Mouse (Mus musculus): ENCODE results near the gene Jarid2. TPM values are rescaled to one million over a fixed set of nuclear protein-coding genes. Genes with fewer than 3 reads are reported as not detected.
"Not testable (repeated sequence)": the region's sequence is repeated elsewhere in the genome, so short reads cannot be mapped to it uniquely, and the experiment has no call there.

Gene Jarid2
- polyA plus RNA-seq, 1 experiment: 150 TPM

- H3K36me3 ChIP-seq (ENCODE audit: control insufficient read depth, insufficient read depth, low read length, poor library complexity, severe bottlenecking): no peaks in the 10 kb centered on the region
- H3K27me3 ChIP-seq (ENCODE audit: control insufficient read depth, insufficient read depth, low read length, poor library complexity, severe bottlenecking): no peaks in the 10 kb centered on the region
- no peaks in the 10 kb centered on the region for H3K9me3 ChIP-seq (replicated peaks; ENCODE audit: control insufficient read depth, insufficient read depth, low read length, poor library complexity, severe bottlenecking)
- TF ChIP-seq CTCF (IDR thresholded peaks at IDR 0.05; ENCODE audit: low read depth, low read length): no peak
- TF ChIP-seq POLR2A (IDR thresholded peaks at IDR 0.05; ENCODE audit: insufficient read depth, low read length): no peak
- no peak for TF ChIP-seq EP300 (IDR thresholded peaks at IDR 0.05; ENCODE audit: insufficient read depth, low read depth, low read length)
- no peak overlapping the region for H3K4me3 ChIP-seq (ENCODE audit: low read depth, low read length)
- peaks cover 4% of the 10 kb centered on the region for H3K4me1 ChIP-seq (ENCODE audit: control insufficient read depth, insufficient read depth, low read length)
- H3K27ac ChIP-seq (ENCODE audit: insufficient read depth, low read length): peak overlapping the region; percentile 84
- H3K9ac ChIP-seq (ENCODE audit: low read depth, poor library complexity, severe bottlenecking): no peak overlapping the region
Measured at GRCm38 (mm10) chr13:44720094-44720493, 9.2 kb upstream of the Jarid2 start.

DNA sequence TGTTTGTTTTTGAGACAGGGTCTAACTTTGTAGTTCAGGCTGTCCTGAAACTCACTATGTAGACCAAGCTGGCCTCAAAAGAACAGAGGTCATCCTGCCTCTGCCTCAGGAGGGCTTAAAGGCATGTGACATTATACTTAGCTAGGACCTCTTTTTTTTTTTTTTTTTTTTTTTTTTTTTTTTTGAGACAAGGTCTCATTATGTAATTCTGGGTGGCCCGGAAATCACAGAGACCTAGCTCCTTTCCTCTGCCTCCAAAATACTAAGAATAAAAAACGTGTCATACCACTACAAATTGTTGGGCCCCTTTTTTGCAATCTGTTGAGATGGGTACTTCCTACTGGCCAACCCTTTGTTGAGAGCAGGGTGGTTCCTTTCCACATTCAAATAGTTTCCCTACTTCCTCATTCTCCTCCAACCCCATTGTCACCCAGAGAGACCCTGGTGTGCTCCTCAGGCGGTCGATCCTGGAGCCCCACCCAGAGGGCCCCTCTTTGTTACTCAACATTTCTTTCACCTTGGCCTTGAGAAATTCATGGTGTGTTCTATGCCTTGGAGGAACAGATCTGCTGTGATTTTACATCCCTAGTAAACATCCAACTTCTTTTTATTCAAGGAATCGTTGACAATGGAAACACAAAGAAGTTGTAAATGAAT lies 7.3 kb upstream of the Jarid2 start:
- TF ChIP-seq CTCF (IDR thresholded peaks at IDR 0.05; ENCODE audit: low read depth, low read length) (no peak), POLR2A (IDR thresholded peaks at IDR 0.05; ENCODE audit: insufficient read depth, low read length) (no peak), EP300 (IDR thresholded peaks at IDR 0.05; ENCODE audit: insufficient read depth, low read depth, low read length) (peak; percentile 99)
- Histone ChIP-seq H3K4me3 (ENCODE audit: low read depth, low read length) (no peak overlapping the region), H3K9me3 (replicated peaks; ENCODE audit: control insufficient read depth, insufficient read depth, low read length, poor library complexity, severe bottlenecking) (no peaks in the 10 kb centered on the region), H3K4me1 (ENCODE audit: control insufficient read depth, insufficient read depth, low read length) (peaks cover 4% of the 10 kb centered on the region), H3K27ac (ENCODE audit: insufficient read depth, low read length) (peak overlapping the region; percentile 98), H3K9ac (ENCODE audit: low read depth, poor library complexity, severe bottlenecking) (no peak overlapping the region), H3K27me3 (ENCODE audit: control insufficient read depth, insufficient read depth, low read length, poor library complexity, severe bottlenecking) (no peaks in the 10 kb centered on the region), H3K36me3 (ENCODE audit: control insufficient read depth, insufficient read depth, low read length, poor library complexity, severe bottlenecking) (no peaks in the 10 kb centered on the region)

- not testable (repeated sequence) for H3K27me3 ChIP-seq (ENCODE audit: control insufficient read depth, insufficient read depth, low read length, poor library complexity, severe bottlenecking); H3K4me1 ChIP-seq (ENCODE audit: control insufficient read depth, insufficient read depth, low read length); H3K4me3 ChIP-seq (ENCODE audit: low read depth, low read length); H3K36me3 ChIP-seq (ENCODE audit: control insufficient read depth, insufficient read depth, low read length, poor library complexity, severe bottlenecking); H3K9me3 ChIP-seq (replicated peaks; ENCODE audit: control insufficient read depth, insufficient read depth, low read length, poor library complexity, severe bottlenecking)
- Histone ChIP-seq H3K27ac (ENCODE audit: insufficient read depth, low read length) (peak overlapping the region; percentile 98), H3K9ac (ENCODE audit: low read depth, poor library complexity, severe bottlenecking) (peak overlapping the region; percentile 45)
Measured at GRCm38 (mm10) chr13:44723522-44723921, 5.8 kb upstream of the Jarid2 start.

GRCm38 (mm10) chr13:44728145-44728880 lies 961 bp upstream of the Jarid2 start:
- Histone ChIP-seq H3K27me3 (ENCODE audit: control insufficient read depth, insufficient read depth, low read length, poor library complexity, severe bottlenecking) (no peaks in the 10 kb centered on the region), H3K9ac (ENCODE audit: low read depth, poor library complexity, severe bottlenecking) (peak overlapping the region; percentile 33; the same call in 1 of the 2 replicates), H3K36me3 (ENCODE audit: control insufficient read depth, insufficient read depth, low read length, poor library complexity, severe bottlenecking) (no peaks in the 10 kb centered on the region), H3K9me3 (replicated peaks; ENCODE audit: control insufficient read depth, insufficient read depth, low read length, poor library complexity, severe bottlenecking) (no peaks in the 10 kb centered on the region), H3K4me1 (ENCODE audit: control insufficient read depth, insufficient read depth, low read length) (no peaks in the 10 kb centered on the region), H3K27ac (ENCODE audit: insufficient read depth, low read length) (peak overlapping the region; percentile 70), H3K4me3 (ENCODE audit: low read depth, low read length) (no peak overlapping the region)
- TF ChIP-seq CTCF (IDR thresholded peaks at IDR 0.05; ENCODE audit: low read depth, low read length) (no peak), EP300 (IDR thresholded peaks at IDR 0.05; ENCODE audit: insufficient read depth, low read depth, low read length) (no peak), POLR2A (IDR thresholded peaks at IDR 0.05; ENCODE audit: insufficient read depth, low read length) (no peak)

DNA sequence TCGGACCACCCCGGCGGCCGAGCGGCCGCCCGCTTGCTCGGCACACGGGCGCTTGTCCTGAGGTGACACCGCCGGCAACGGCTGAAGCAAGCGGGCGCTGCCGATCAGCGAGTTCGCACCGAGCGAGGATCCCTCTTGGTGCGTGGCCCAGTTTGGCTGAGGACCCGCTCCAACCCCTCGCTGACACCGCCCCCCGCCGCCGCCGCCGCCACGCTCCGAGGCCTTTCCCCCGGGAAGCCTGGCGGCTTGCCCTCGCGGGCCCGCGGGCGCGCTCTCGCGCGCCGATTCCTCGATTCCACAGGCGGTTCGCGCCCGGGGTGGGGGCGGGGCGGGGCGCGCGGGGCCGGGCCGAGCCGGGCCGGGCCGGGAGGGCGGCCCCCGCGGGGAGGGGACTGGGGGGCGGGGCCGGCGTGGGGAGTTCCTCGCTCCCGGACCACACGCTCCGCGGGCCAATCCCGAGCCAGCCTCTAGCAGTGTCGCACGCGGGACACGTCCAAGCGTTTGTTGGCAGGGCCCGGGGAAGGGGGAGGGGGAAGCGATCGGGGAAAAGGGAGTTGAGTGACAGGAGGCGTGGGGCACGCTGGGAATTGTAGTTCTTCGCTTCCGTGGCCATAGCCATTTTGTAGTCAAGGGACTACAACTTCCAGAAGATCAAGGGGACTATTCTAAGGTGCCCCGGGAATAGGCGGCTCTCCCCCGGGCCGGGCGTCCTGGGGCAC lies 1.0 kb downstream of the Jarid2 start:
- Histone ChIP-seq H3K36me3 (ENCODE audit: control insufficient read depth, insufficient read depth, low read length, poor library complexity, severe bottlenecking) (no peaks in the 10 kb centered on the region), H3K9ac (ENCODE audit: low read depth, poor library complexity, severe bottlenecking) (peak overlapping the region; percentile 97), H3K4me3 (ENCODE audit: low read depth, low read length) (peak overlapping the region; percentile 97), H3K27ac (ENCODE audit: insufficient read depth, low read length) (peak overlapping the region; percentile 87), H3K9me3 (replicated peaks; ENCODE audit: control insufficient read depth, insufficient read depth, low read length, poor library complexity, severe bottlenecking) (no peaks in the 10 kb centered on the region), H3K4me1 (ENCODE audit: control insufficient read depth, insufficient read depth, low read length) (no peaks in the 10 kb centered on the region), H3K27me3 (ENCODE audit: control insufficient read depth, insufficient read depth, low read length, poor library complexity, severe bottlenecking) (no peaks in the 10 kb centered on the region)
- TF ChIP-seq EP300 (IDR thresholded peaks at IDR 0.05; ENCODE audit: insufficient read depth, low read depth, low read length) (0 out of 2 replicates have a peak, but pooled peaks have one; percentile 25), CTCF (IDR thresholded peaks at IDR 0.05; ENCODE audit: low read depth, low read length) (no peak)

Data from ES-Bruce4 (cell line).